Mouse (Mus musculus) macrophage (primary cell): ENCODE data around the gene Nrbf2. TPM values are rescaled to one million over a fixed set of nuclear protein-coding genes. Genes with fewer than 3 reads are reported as not detected.

Source experiments
- H3K27ac ChIP-seq: fragments of 350-480 bp; formaldehyde crosslinking; 2 replicates; pipeline ENCODE4 v1.9.0; 2021
- H3K36me3 ChIP-seq: fragments of 350-480 bp; formaldehyde crosslinking; 2 replicates; pipeline ENCODE4 v1.9.0; 2021; ENCODE audit errors: inconsistent target
- H3K4me3 ChIP-seq: fragments of 350-480 bp; formaldehyde crosslinking; 2 replicates; pipeline ENCODE4 v1.9.0; 2021; ENCODE audit errors: inconsistent target
- H3K79me2 ChIP-seq: fragments of 350-480 bp; formaldehyde crosslinking; 2 replicates; pipeline ENCODE4 v1.9.0; 2021; ENCODE audit errors: inconsistent target
- WGBS: methylation state at CpG from one replicate; pipeline ENCODE4 v1.1.7; 2026; ENCODE audit warnings: inconsistent platforms; ENCODE audit not compliant: missing documents; 5-methylcytosine and 5-hydroxymethylcytosine counted together
- polyA plus RNA-seq: library from polyadenylated mRNA; stranded (reverse); fragments of 250-400 nt; gene quantifications from 3 replicates; pipeline ENCODE4 v1.2.4, GENCODE M21; 2018; ENCODE audit warnings: inconsistent platforms

Gene Nrbf2
- polyA plus RNA-seq, 1 experiment from 2014 or later = 45.8 TPM

GRCm38 (mm10) chr10:67281852-67282251 lies 3.3 kb downstream of the Nrbf2 start:
- 87% methylated on average over 8 of the region's 8 CpGs for WGBS
- H3K4me3 ChIP-seq = no peak overlapping the region
- H3K79me2 ChIP-seq = peaks cover 81% of the 10 kb centered on the region
- no peaks in the 10 kb centered on the region for H3K36me3 ChIP-seq
- no peak overlapping the region for H3K27ac ChIP-seq

GRCm38 (mm10) chr10:67275916-67276315 lies 9.2 kb downstream of the Nrbf2 start:
- peaks cover 89% of the 10 kb centered on the region for H3K79me2 ChIP-seq
- no peak overlapping the region for H3K27ac ChIP-seq
- H3K36me3 ChIP-seq = peaks cover 18% of the 10 kb centered on the region; the same call in 1 of the 2 replicates
- H3K4me3 ChIP-seq = no peak overlapping the region

GRCm38 (mm10) chr10:67264852-67265251 lies 20.3 kb downstream of the Nrbf2 start:
- 40% methylated on average over 1 of the region's 1 CpGs for WGBS
- Histone ChIP-seq H3K27ac (no peak overlapping the region), H3K36me3 (peaks cover 31% of the 10 kb centered on the region), H3K4me3 (no peak overlapping the region), H3K79me2 (peaks cover 3% of the 10 kb centered on the region; the same call in 1 of the 2 replicates)

GRCm38 (mm10) chr10:67253115-67253514 lies 32.0 kb downstream of the Nrbf2 start:
- no peak overlapping the region for H3K4me3 ChIP-seq
- peaks cover 23% of the 10 kb centered on the region; the same call in 1 of the 2 replicates for H3K79me2 ChIP-seq
- WGBS = 100% methylated on average over 1 of the region's 1 CpGs
- peak overlapping the region; percentile 63 for H3K27ac ChIP-seq
- H3K36me3 ChIP-seq = peaks cover 75% of the 10 kb centered on the region

- WGBS = 67% methylated on average over 5 of the region's 5 CpGs
- H3K27ac ChIP-seq = peak overlapping the region; percentile 63
- peaks cover 23% of the 10 kb centered on the region; the same call in 1 of the 2 replicates for H3K79me2 ChIP-seq
- H3K4me3 ChIP-seq = no peak overlapping the region
- peaks cover 73% of the 10 kb centered on the region for H3K36me3 ChIP-seq
These were observed 32.8 kb downstream of the Nrbf2 start for GRCm38 (mm10) chr10:67252353-67252752.

GRCm38 (mm10) chr10:67250846-67251245 lies 34.3 kb downstream of the Nrbf2 start:
- Histone ChIP-seq H3K4me3 (no peak overlapping the region), H3K36me3 (peaks cover 72% of the 10 kb centered on the region), H3K79me2 (peaks cover 23% of the 10 kb centered on the region; the same call in 1 of the 2 replicates), H3K27ac (no peak overlapping the region)
- WGBS = 95% methylated on average over 6 of the region's 6 CpGs

GRCm38 (mm10) chr10:67249486-67249885 lies 35.6 kb downstream of the Nrbf2 start:
- Histone ChIP-seq H3K4me3 (no peak overlapping the region), H3K79me2 (peaks cover 23% of the 10 kb centered on the region; the same call in 1 of the 2 replicates), H3K27ac (no peak overlapping the region), H3K36me3 (peaks cover 72% of the 10 kb centered on the region)
- 100% methylated on average over 2 of the region's 2 CpGs for WGBS

GRCm38 (mm10) chr10:67247145-67247544 lies 38.0 kb downstream of the Nrbf2 start:
- H3K4me3 ChIP-seq = no peak overlapping the region
- no peak overlapping the region for H3K27ac ChIP-seq
- peaks cover 23% of the 10 kb centered on the region; the same call in 1 of the 2 replicates for H3K79me2 ChIP-seq
- WGBS = 98% methylated on average over 4 of the region's 4 CpGs
- H3K36me3 ChIP-seq = peaks cover 78% of the 10 kb centered on the region

GRCm38 (mm10) chr10:67230439-67230838 lies 54.7 kb downstream of the Nrbf2 start:
- H3K36me3 ChIP-seq = peaks cover 82% of the 10 kb centered on the region

GRCm38 (mm10) chr10:67226543-67226942 lies 58.6 kb downstream of the Nrbf2 start:
- WGBS = 89% methylated on average over 14 of the region's 14 CpGs
- H3K79me2 ChIP-seq = peaks cover 90% of the 10 kb centered on the region
- H3K27ac ChIP-seq = peak overlapping the region; percentile 51
- no peak overlapping the region for H3K4me3 ChIP-seq
- H3K36me3 ChIP-seq = peaks cover 63% of the 10 kb centered on the region

More at GRCm38 (mm10) chr10:67230439-67230838, 54.7 kb downstream of the Nrbf2 start:
- H3K79me2 ChIP-seq = peaks cover 89% of the 10 kb centered on the region
- no peak overlapping the region for H3K27ac ChIP-seq
- H3K4me3 ChIP-seq = no peak overlapping the region
- 90% methylated on average over 6 of the region's 6 CpGs for WGBS

GRCm38 (mm10) chr10:67226109-67226508 lies 59.0 kb downstream of the Nrbf2 start:
- peaks cover 63% of the 10 kb centered on the region for H3K36me3 ChIP-seq
- peak overlapping the region; percentile 51 for H3K27ac ChIP-seq
- WGBS = 2% methylated on average over 6 of the region's 7 CpGs
- no peak overlapping the region for H3K4me3 ChIP-seq
- peaks cover 90% of the 10 kb centered on the region for H3K79me2 ChIP-seq

GRCm38 (mm10) chr10:67225528-67225927 lies 59.6 kb downstream of the Nrbf2 start:
- Histone ChIP-seq H3K27ac (peak overlapping the region; percentile 51), H3K36me3 (peaks cover 63% of the 10 kb centered on the region), H3K4me3 (no peak overlapping the region), H3K79me2 (peaks cover 91% of the 10 kb centered on the region)
- WGBS = 84% methylated on average over 6 of the region's 6 CpGs

GRCm38 (mm10) chr10:67223942-67224341 lies 61.2 kb downstream of the Nrbf2 start:
- Histone ChIP-seq H3K79me2 (peaks cover 92% of the 10 kb centered on the region), H3K4me3 (no peak overlapping the region), H3K27ac (no peak overlapping the region), H3K36me3 (peaks cover 64% of the 10 kb centered on the region)
- WGBS = 59% methylated on average over 2 of the region's 4 CpGs

GRCm38 (mm10) chr10:67221284-67221683 lies 63.8 kb downstream of the Nrbf2 start:
- WGBS = 94% methylated on average over 5 of the region's 5 CpGs
- Histone ChIP-seq H3K4me3 (no peak overlapping the region), H3K79me2 (peaks cover 92% of the 10 kb centered on the region), H3K27ac (no peak overlapping the region), H3K36me3 (peaks cover 64% of the 10 kb centered on the region)

GRCm38 (mm10) chr10:67220251-67220650 lies 64.9 kb downstream of the Nrbf2 start:
- Histone ChIP-seq H3K27ac (no peak overlapping the region), H3K36me3 (peaks cover 60% of the 10 kb centered on the region)
- 85% methylated on average over 4 of the region's 4 CpGs for WGBS

More at GRCm38 (mm10) chr10:67220251-67220650, 64.9 kb downstream of the Nrbf2 start:
- H3K4me3 ChIP-seq = no peak overlapping the region
- peaks cover 100% of the 10 kb centered on the region for H3K79me2 ChIP-seq
